ENCODE assay signal across 12 mouse cellular contexts in the genomic region with DNA sequence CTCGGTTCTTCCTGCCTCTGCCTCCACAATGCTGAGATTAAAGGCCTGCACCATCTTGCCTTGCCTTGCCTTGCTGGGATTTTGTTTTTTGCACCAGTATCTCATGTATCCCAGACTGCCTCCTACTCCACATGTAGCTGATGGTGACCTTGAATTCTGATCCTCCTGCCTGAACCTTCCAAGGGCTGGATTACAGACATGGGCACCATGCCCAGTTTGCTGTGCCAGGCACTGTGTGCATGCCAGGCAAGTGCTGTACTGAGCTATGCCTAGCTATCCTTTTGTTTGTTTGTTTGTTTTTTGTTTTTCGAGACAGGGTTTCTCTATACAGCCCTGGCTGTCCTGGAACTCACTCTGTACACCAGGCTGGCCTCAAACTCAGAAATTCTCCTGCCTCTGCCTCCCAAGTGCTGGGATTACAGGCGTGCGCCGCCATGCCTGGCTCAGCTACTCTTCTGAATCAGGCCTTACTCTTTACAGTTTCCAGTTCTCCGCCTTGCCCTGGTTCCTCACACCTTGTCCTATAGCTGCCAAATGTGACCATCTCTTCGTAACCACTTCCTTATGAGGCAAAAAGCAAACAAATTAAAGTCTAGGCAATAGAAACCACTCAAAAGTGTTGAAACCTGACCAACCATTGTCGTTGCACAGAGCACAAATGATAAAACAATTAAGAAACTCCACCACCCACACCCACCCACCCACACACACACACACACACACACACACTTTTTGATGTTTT. TPM values are rescaled to one million over a fixed set of nuclear protein-coding genes. Genes with fewer than 3 reads are reported as not detected.
DNase-seq lines count a peak whose midpoint lies in the region; ATAC-seq lines count a peak whose summit lies in the region.
"Had no signal": no experiment of that assay in that cellular context is flagged by ENCODE, and none has a peak within 500 bp of the region (broad histone marks: within the 10 kb centered on the region; RNA-seq: fewer than 3 reads in every experiment).

No protein-coding gene starts in this region.

- no peaks in the 10 kb centered on the region for H3K27me3 ChIP-seq in kidney, embryonic 14.5 days (ENCODE audit: control insufficient read depth, insufficient read depth, low read length)
- H3K27me3 ChIP-seq: limb, embryonic 15.5 days; stomach, embryonic 15.5 days had no signal

- ATAC-seq in kidney, embryonic 14.5 days (ENCODE audit: low FRiP score, low TSS enrichment): no peak
- peak; percentile 53 for ATAC-seq in common myeloid progenitor, adult 5-6 weeks (replicated peaks; ENCODE audit: low read depth, poor library complexity, severe bottlenecking)
- ATAC-seq: forebrain, postnatal 0 days had no signal

- peaks cover 27% of the 10 kb centered on the region for H3K36me3 ChIP-seq in kidney, embryonic 14.5 days (ENCODE audit: control insufficient read depth, insufficient read depth, low read length)

- H3K4me2 ChIP-seq in kidney, embryonic 14.5 days (replicated peaks; ENCODE audit: low read depth, low read length): no peak overlapping the region
- H3K4me2 ChIP-seq: hindbrain, embryonic 14.5 days; limb, embryonic 15.5 days; stomach, embryonic 15.5 days had no signal

- DNase-seq in kidney, adult 18-20 months: peak; percentile 73
- DNase-seq in adrenal gland, adult 18-20 months (ENCODE audit: low spot score in 2 of 2): peak; percentile 48 to 57
- peak; percentile 79 to 87 for DNase-seq in kidney, postnatal 25 days
- DNase-seq in thymus, postnatal 0 days (ENCODE audit: low spot score): no peak
- no peak for DNase-seq in neural tube, embryonic 10.5 days (ENCODE audit: extremely low spot score, low spot score)
- DNase-seq: forebrain, postnatal 0 days had no signal

- no peak overlapping the region for H3K4me3 ChIP-seq in kidney, embryonic 14.5 days (ENCODE audit: low read length)
- H3K4me3 ChIP-seq: limb, embryonic 15.5 days; myocyte; stomach, embryonic 15.5 days had no signal

- no peaks in the 10 kb centered on the region for H3K4me1 ChIP-seq in kidney, embryonic 14.5 days (ENCODE audit: control insufficient read depth, insufficient read depth, low read length)
- H3K4me1 ChIP-seq: limb, embryonic 15.5 days had no signal

- no peak overlapping the region for H3K27ac ChIP-seq in kidney, embryonic 14.5 days (ENCODE audit: low read depth, low read length)
- H3K27ac ChIP-seq: hindbrain, embryonic 14.5 days; limb, embryonic 15.5 days; stomach, embryonic 15.5 days had no signal

- H3K9me3 ChIP-seq in kidney, embryonic 14.5 days (ENCODE audit: control insufficient read depth, low read length): no peaks in the 10 kb centered on the region
- H3K9me3 ChIP-seq: limb, embryonic 15.5 days; stomach, embryonic 15.5 days had no signal

- no peak overlapping the region for H3K9ac ChIP-seq in kidney, embryonic 14.5 days (ENCODE audit: low read depth, low read length)
- H3K9ac ChIP-seq: forebrain, postnatal 0 days; hindbrain, embryonic 14.5 days; limb, embryonic 15.5 days; stomach, embryonic 15.5 days had no signal

- WGBS in kidney, embryonic 14.5 days: 91% methylated on average over 8 of the region's 8 CpGs

RNA-seq across cellular contexts. Expression of gene Tgoln1, which starts 7.0 kb away (rescaled TPM):
- 22.5 and 39.6 TPM in 2 replicates for polyA plus RNA-seq in kidney, embryonic 14.5 days (2014; fragmentation: Nextera tagmentation; extraction: Ambion mirVana)
- total RNA-seq in adrenal gland, adult 18-20 months (2021): 100 to 1,000 TPM; 241 to 257 TPM
- total RNA-seq in common myeloid progenitor, adult 5-6 weeks (2017): 56.4 and 66.7 TPM in 2 replicates
- polyA plus RNA-seq in thymus, postnatal 0 days (2015; fragmentation: Nextera tagmentation; extraction: Ambion mirVana): 43.9 and 44.1 TPM in 2 replicates

RNA-seq across cellular contexts. Expression of gene Retsat, which starts 25.6 kb away (rescaled TPM):
- polyA plus RNA-seq in kidney, embryonic 14.5 days (2014; fragmentation: Nextera tagmentation; extraction: Ambion mirVana): 14.7 and 20.1 TPM in 2 replicates
- total RNA-seq in adrenal gland, adult 18-20 months (2021): 100 to 1,000 TPM; 332 to 343 TPM
- 13.3 and 17.4 TPM in 2 replicates for total RNA-seq in common myeloid progenitor, adult 5-6 weeks (2017)
- 8.4 and 10.5 TPM in 2 replicates for polyA plus RNA-seq in thymus, postnatal 0 days (2015; fragmentation: Nextera tagmentation; extraction: Ambion mirVana)

RNA-seq across cellular contexts. Expression of gene Elmod3, which starts 25.6 kb away (rescaled TPM):
- polyA plus RNA-seq in kidney, embryonic 14.5 days (2014; fragmentation: Nextera tagmentation; extraction: Ambion mirVana): 10.4 and 15.0 TPM in 2 replicates
- total RNA-seq in adrenal gland, adult 18-20 months (2021): 10 to 100 TPM; 10.9 to 13.5 TPM
- 4.5 and 9.3 TPM in 2 replicates for total RNA-seq in common myeloid progenitor, adult 5-6 weeks (2017)
- polyA plus RNA-seq in thymus, postnatal 0 days (2015; fragmentation: Nextera tagmentation; extraction: Ambion mirVana): 11.8 and 13.9 TPM in 2 replicates

Comparison
In these comparisons a context has a peak if more than half of its experiments do, and no peak if none do; other contexts are left out.
1. DNase-seq: peak in kidney, adult 18-20 months (single experiment), adrenal gland, adult 18-20 months (2 of 2) and kidney, postnatal 25 days (2 of 2); none in thymus, postnatal 0 days (single experiment) and neural tube, embryonic 10.5 days (single experiment).
2. RNA of gene Retsat, which starts 25.6 kb away (total RNA-seq): 332 to 343 TPM in adrenal gland, adult 18-20 months; 13.3 to 17.4 TPM in common myeloid progenitor, adult 5-6 weeks; every median in the first group is over 10 times any median in the second.